Mouse (Mus musculus) liver, embryonic 13.5 days (tissue): ENCODE results near the gene Ms4a8a. TPM values are rescaled to one million over a fixed set of nuclear protein-coding genes. Genes with fewer than 3 reads are reported as not detected.
A peak's percentile ranks its signal among the peaks of the same experiment; 100 is the strongest.
"Not testable (repeated sequence)": the region's sequence is repeated elsewhere in the genome, so short reads cannot be mapped to it uniquely, and the experiment has no call there.

Experiments used
- ATAC-seq: fragments of 200-750 bp; cut with Nextera tagmentation; 2 replicates; pipeline ENCODE4 v1.8.0; 2017; ENCODE audit warnings: low read depth, mild to moderate bottlenecking, moderate number of reproducible peaks, moderate library complexity
- DNase-seq: peaks from one replicate; pipeline ENCODE4 v3.0.0; 2022
- H3K27ac ChIP-seq: fragments of 300-500 bp; sonication (generic); 2 replicates; pipeline ENCODE4 v1.5.1; 2015; ENCODE audit warnings: moderate library complexity, mild to moderate bottlenecking, inconsistent platforms
- H3K27me3 ChIP-seq: fragments of 300-500 bp; sonication (generic); 2 replicates; pipeline ENCODE4 v1.6.1; 2015; ENCODE audit warnings: mild to moderate bottlenecking, inconsistent platforms
- H3K36me3 ChIP-seq: fragments of 300-500 bp; sonication (generic); 2 replicates; pipeline ENCODE4 v1.6.1; 2015; ENCODE audit warnings: mild to moderate bottlenecking, inconsistent platforms
- H3K4me1 ChIP-seq: fragments of 300-500 bp; sonication (generic); replicated peaks from 2 replicates; pipeline ENCODE4 v1.6.1; 2015; ENCODE audit warnings: inconsistent platforms
- H3K4me2 ChIP-seq: fragments of 300-500 bp; sonication (generic); 2 replicates; pipeline ENCODE4 v1.6.1; 2015; ENCODE audit warnings: inconsistent platforms, mild to moderate bottlenecking, moderate library complexity
- H3K4me3 ChIP-seq: fragments of 300-500 bp; sonication (generic); replicated peaks from 2 replicates; pipeline ENCODE4 v1.5.1; 2015; ENCODE audit warnings: mild to moderate bottlenecking, inconsistent platforms
- H3K9ac ChIP-seq: fragments of 300-500 bp; sonication (generic); 2 replicates; pipeline ENCODE4 v1.6.1; 2015; ENCODE audit warnings: mild to moderate bottlenecking, inconsistent platforms
- H3K9me3 ChIP-seq: fragments of 300-500 bp; sonication (generic); replicated peaks from 2 replicates; pipeline ENCODE4 v1.6.1; 2016; ENCODE audit warnings: inconsistent platforms
- WGBS: fragments of 180-500 bp; shearing (Covaris S2); methylation state at CpG from one replicate; pipeline ENCODE4 v1.1.7; 2015; ENCODE audit not compliant: insufficient replicate concordance; 5-methylcytosine and 5-hydroxymethylcytosine counted together
- polyA plus RNA-seq: library from polyadenylated mRNA; unstranded; fragments of >200 nt; fragmentation: Nextera tagmentation; extraction: Ambion mirVana; gene quantifications from 2 replicates; pipeline ENCODE4 v1.2.1, GENCODE M21; 2015

The Ms4a8a gene
- polyA plus RNA-seq, 1 experiment from 2014 or later = not detected

GRCm38 (mm10) chr19:11055700-11056099 is 25.2 kb downstream of the Ms4a8a start:
- ATAC-seq, DNase-seq, H3K4me1 ChIP-seq, H3K4me3 ChIP-seq, H3K36me3 ChIP-seq, H3K9me3 ChIP-seq, H3K27me3 ChIP-seq, H3K27ac ChIP-seq, H3K9ac ChIP-seq, H3K4me2 ChIP-seq: not testable (repeated sequence)
- 64% methylated on average over 1 of the region's 1 CpGs for WGBS

- no peak overlapping the region for H3K27ac ChIP-seq
- no peaks in the 10 kb centered on the region for H3K27me3 ChIP-seq
- no peak overlapping the region for H3K9ac ChIP-seq
- no peak overlapping the region for H3K4me3 ChIP-seq
- ATAC-seq (no peak), DNase-seq (no peak)
- 47% methylated on average over 3 of the region's 3 CpGs for WGBS
- no peaks in the 10 kb centered on the region for H3K9me3 ChIP-seq
- H3K36me3 ChIP-seq = no peaks in the 10 kb centered on the region
- H3K4me1 ChIP-seq = no peaks in the 10 kb centered on the region
- no peak overlapping the region for H3K4me2 ChIP-seq
Measured at GRCm38 (mm10) chr19:11053277-11053676, 27.6 kb downstream of the Ms4a8a start.

GRCm38 (mm10) chr19:11052877-11053276 is 28.0 kb downstream of the Ms4a8a start:
- H3K9ac ChIP-seq = no peak overlapping the region
- H3K36me3 ChIP-seq = no peaks in the 10 kb centered on the region
- no peaks in the 10 kb centered on the region for H3K9me3 ChIP-seq
- H3K27ac ChIP-seq = no peak overlapping the region
- H3K4me2 ChIP-seq = no peak overlapping the region
- DNase-seq (no peak), ATAC-seq (no peak)
- no peaks in the 10 kb centered on the region for H3K4me1 ChIP-seq
- H3K4me3 ChIP-seq = no peak overlapping the region
- H3K27me3 ChIP-seq = no peaks in the 10 kb centered on the region
- WGBS = 42% methylated on average over 5 of the region's 5 CpGs

- DNase-seq (no peak), ATAC-seq (no peak)
- no peak overlapping the region for H3K4me3 ChIP-seq
- H3K27ac ChIP-seq = no peak overlapping the region
- H3K9ac ChIP-seq = no peak overlapping the region
- 51% methylated on average over 2 of the region's 2 CpGs for WGBS
- H3K4me1 ChIP-seq = peaks cover 3% of the 10 kb centered on the region; the same call in 1 of the 2 replicates
- no peak overlapping the region for H3K4me2 ChIP-seq
- no peaks in the 10 kb centered on the region for H3K27me3 ChIP-seq
- H3K36me3 ChIP-seq = no peaks in the 10 kb centered on the region
- no peaks in the 10 kb centered on the region for H3K9me3 ChIP-seq
Measured at GRCm38 (mm10) chr19:11050286-11050685, 30.6 kb downstream of the Ms4a8a start.

- no peak overlapping the region for H3K27ac ChIP-seq
- no peak overlapping the region for H3K4me3 ChIP-seq
- DNase-seq (no peak), ATAC-seq (no peak)
- no peaks in the 10 kb centered on the region for H3K27me3 ChIP-seq
- H3K9ac ChIP-seq = no peak overlapping the region
- H3K4me1 ChIP-seq = peaks cover 10% of the 10 kb centered on the region
- H3K36me3 ChIP-seq = no peaks in the 10 kb centered on the region
- no peaks in the 10 kb centered on the region for H3K9me3 ChIP-seq
- H3K4me2 ChIP-seq = no peak overlapping the region
Measured at GRCm38 (mm10) chr19:11049426-11049825, 31.5 kb downstream of the Ms4a8a start.

- no peak overlapping the region for H3K4me2 ChIP-seq
- DNase-seq = no peak
- no peak overlapping the region for H3K9ac ChIP-seq
- H3K9me3 ChIP-seq = no peaks in the 10 kb centered on the region
- no peaks in the 10 kb centered on the region for H3K27me3 ChIP-seq
- H3K27ac ChIP-seq = no peak overlapping the region
- ATAC-seq = no peak
- no peaks in the 10 kb centered on the region for H3K36me3 ChIP-seq
- WGBS = 45% methylated on average over 1 of the region's 1 CpGs
- peaks cover 10% of the 10 kb centered on the region for H3K4me1 ChIP-seq
- H3K4me3 ChIP-seq = no peak overlapping the region
Measured at GRCm38 (mm10) chr19:11048503-11048902, 32.4 kb downstream of the Ms4a8a start.

- WGBS = 27% methylated on average over 6 of the region's 6 CpGs
- H3K9me3 ChIP-seq = no peaks in the 10 kb centered on the region
- H3K27me3 ChIP-seq = no peaks in the 10 kb centered on the region
- H3K4me3 ChIP-seq = no peak overlapping the region
- no peak for ATAC-seq
- peaks cover 10% of the 10 kb centered on the region for H3K4me1 ChIP-seq
- H3K9ac ChIP-seq = no peak overlapping the region
- H3K36me3 ChIP-seq = no peaks in the 10 kb centered on the region
- DNase-seq = no peak
- H3K4me2 ChIP-seq = no peak overlapping the region
- H3K27ac ChIP-seq = no peak overlapping the region
Measured at GRCm38 (mm10) chr19:11048009-11048408, 32.9 kb downstream of the Ms4a8a start.

GRCm38 (mm10) chr19:11044996-11045711 is 35.7 kb downstream of the Ms4a8a start:
- WGBS = 6% methylated on average over 30 of the region's 40 CpGs
- Histone ChIP-seq H3K27me3 (no peaks in the 10 kb centered on the region), H3K4me3 (peak overlapping the region; percentile 27), H3K9ac (no peak overlapping the region), H3K27ac (no peak overlapping the region), H3K4me1 (peaks cover 10% of the 10 kb centered on the region), H3K36me3 (no peaks in the 10 kb centered on the region), H3K4me2 (peak overlapping the region; percentile 51), H3K9me3 (no peaks in the 10 kb centered on the region)
- ATAC-seq = peak; percentile 98
- DNase-seq = peak; percentile 42

GRCm38 (mm10) chr19:11044671-11044995 is 36.3 kb downstream of the Ms4a8a start:
- Histone ChIP-seq H3K27me3 (no peaks in the 10 kb centered on the region), H3K9ac (no peak overlapping the region), H3K27ac (no peak overlapping the region), H3K4me2 (peak overlapping the region; percentile 51), H3K4me1 (peaks cover 10% of the 10 kb centered on the region), H3K4me3 (peak overlapping the region; percentile 27), H3K36me3 (no peaks in the 10 kb centered on the region), H3K9me3 (no peaks in the 10 kb centered on the region)
- WGBS = 28% methylated on average over 5 of the region's 5 CpGs
- DNase-seq (no peak), ATAC-seq (peak; percentile 49)

- no peak overlapping the region for H3K4me3 ChIP-seq
- H3K27ac ChIP-seq = no peak overlapping the region
- no peak for DNase-seq
- ATAC-seq = no peak
- no peak overlapping the region for H3K4me2 ChIP-seq
- H3K27me3 ChIP-seq = no peaks in the 10 kb centered on the region
- no peaks in the 10 kb centered on the region for H3K36me3 ChIP-seq
- H3K4me1 ChIP-seq = no peaks in the 10 kb centered on the region
- H3K9me3 ChIP-seq = no peaks in the 10 kb centered on the region
- no peak overlapping the region for H3K9ac ChIP-seq
Measured at GRCm38 (mm10) chr19:11037570-11037969, 43.3 kb downstream of the Ms4a8a start.

GRCm38 (mm10) chr19:11022382-11022781 is 58.5 kb downstream of the Ms4a8a start:
- no peak overlapping the region for H3K4me3 ChIP-seq
- H3K27me3 ChIP-seq = no peaks in the 10 kb centered on the region
- H3K4me2 ChIP-seq = no peak overlapping the region
- H3K9me3 ChIP-seq = no peaks in the 10 kb centered on the region
- no peak overlapping the region for H3K9ac ChIP-seq
- ATAC-seq = no peak
- no peak overlapping the region for H3K27ac ChIP-seq
- DNase-seq = no peak
- H3K4me1 ChIP-seq = no peaks in the 10 kb centered on the region
- H3K36me3 ChIP-seq = no peaks in the 10 kb centered on the region

- H3K4me2 ChIP-seq = no peak within 1 kb of the TSS
- no peak within 1 kb of the TSS for H3K4me3 ChIP-seq
- ATAC-seq (no peak), DNase-seq (no peak)
- H3K4me1 ChIP-seq = no peaks in the 10 kb centered on the region
- H3K36me3 ChIP-seq = no peaks in the 10 kb centered on the region
- no peaks in the 10 kb centered on the region for H3K27me3 ChIP-seq
- no peak within 1 kb of the TSS for H3K9ac ChIP-seq
- H3K9me3 ChIP-seq = no peaks in the 10 kb centered on the region
- WGBS = 68% methylated on average over 3 of the region's 3 CpGs
- H3K27ac ChIP-seq = no peak within 1 kb of the TSS
Measured at GRCm38 (mm10) chr19:11017891-11018290, 63.0 kb downstream of the Ms4a8a start, which contains the start of gene Ms4a18. TSS of gene Ms4a18 (minus strand) at chr19:11018031.
